Mouse (Mus musculus) myocyte (in vitro differentiated cells): ENCODE results near the gene Bbs2. TPM values are rescaled to one million over a fixed set of nuclear protein-coding genes. Genes with fewer than 3 reads are reported as not detected.
"Not testable (repeated sequence)": the region's sequence is repeated elsewhere in the genome, so short reads cannot be mapped to it uniquely, and the experiment has no call there.

ENCODE experiments used
- H3K27me3 ChIP-seq: one replicate; pipeline ENCODE4 v1.6.1; 2011; ENCODE audit not compliant: control insufficient read depth, insufficient read depth, insufficient read length
- H3K36me3 ChIP-seq: one replicate; pipeline ENCODE4 v1.6.1; 2011; ENCODE audit not compliant: control insufficient read depth, insufficient read depth
- H3K4me2 ChIP-seq: one replicate; pipeline ENCODE4 v1.6.1; 2011; ENCODE audit warnings: low read depth, control low read depth
- H3K4me3 ChIP-seq: one replicate; pipeline ENCODE4 v1.5.1; 2011; ENCODE audit warnings: mild to moderate bottlenecking, control low read depth, moderate library complexity
- H3K79me2 ChIP-seq: one replicate; pipeline ENCODE4 v1.6.1; 2011; ENCODE audit not compliant: control insufficient read depth, insufficient read depth
- H3ac ChIP-seq: one replicate; pipeline ENCODE4 v1.6.1; 2011; ENCODE audit not compliant: control insufficient read depth, insufficient read length
- CEBPB ChIP-seq: IDR thresholded peaks from 2 replicates; pipeline ENCODE4 v1.6.1; 2011; ENCODE audit warnings: mild to moderate bottlenecking, moderate library complexity; ENCODE audit not compliant: poor library complexity, insufficient read depth, severe bottlenecking
- E2F4 ChIP-seq: IDR thresholded peaks from one replicate; pipeline ENCODE4 v1.6.1; 2011; ENCODE audit warnings: mild to moderate bottlenecking, control low read depth, moderate library complexity; ENCODE audit not compliant: insufficient read depth
- MAX ChIP-seq: IDR thresholded peaks from one replicate; pipeline ENCODE4 v1.6.1; 2011; ENCODE audit warnings: low read depth, mild to moderate bottlenecking, control low read depth
- MYOD1 ChIP-seq, 3 experiments: IDR thresholded peaks; one replicate each; pipeline ENCODE4 v1.6.1; 2011; ENCODE audit warnings: control low read depth in 2 of 3, low read depth in 2 of 3, mild to moderate bottlenecking in 2 of 3, moderate library complexity in 1 of 3; ENCODE audit not compliant: insufficient read length in 2 of 3, control insufficient read depth in 1 of 3
- MYOG ChIP-seq, 3 experiments: IDR thresholded peaks; one replicate each; pipeline ENCODE4 v1.6.1; 2011; ENCODE audit warnings: control low read depth in 2 of 3, low read depth in 2 of 3, mild to moderate bottlenecking in 2 of 3; ENCODE audit not compliant: insufficient read length in 2 of 3, control insufficient read depth in 1 of 3, insufficient read depth in 1 of 3
- POLR2A ChIP-seq: IDR thresholded peaks from one replicate; pipeline ENCODE4 v1.6.1; 2011; ENCODE audit warnings: low read depth, mild to moderate bottlenecking, control low read depth, moderate library complexity; ENCODE audit not compliant: insufficient read length
- POLR2AphosphoS2 ChIP-seq: IDR thresholded peaks from one replicate; pipeline ENCODE4 v1.6.1; 2011; ENCODE audit warnings: low read depth, control low read depth; ENCODE audit not compliant: insufficient read length
- REST ChIP-seq: IDR thresholded peaks from one replicate; pipeline ENCODE4 v1.6.1; 2011; ENCODE audit warnings: mild to moderate bottlenecking, control low read depth, moderate library complexity; ENCODE audit not compliant: insufficient read depth, insufficient read length
- SRF ChIP-seq: IDR thresholded peaks from one replicate; pipeline ENCODE4 v1.6.1; 2011; ENCODE audit warnings: low read depth; ENCODE audit not compliant: control insufficient read depth, insufficient read length
- TCF12 ChIP-seq: IDR thresholded peaks from one replicate; pipeline ENCODE4 v1.6.1; 2011; ENCODE audit warnings: mild to moderate bottlenecking, control low read depth; ENCODE audit not compliant: poor library complexity, insufficient read depth, severe bottlenecking
- TCF3 ChIP-seq: IDR thresholded peaks from one replicate; pipeline ENCODE4 v1.6.1; 2011; ENCODE audit warnings: low read depth, control low read depth; ENCODE audit not compliant: insufficient read length
- USF1 ChIP-seq: IDR thresholded peaks from one replicate; pipeline ENCODE4 v1.6.1; 2011; ENCODE audit warnings: low read depth, mild to moderate bottlenecking, control low read depth, moderate library complexity
- polyA plus RNA-seq: library from polyadenylated mRNA; unstranded; fragments of >200 nt; fragmentation: generic; extraction: Trizol; gene quantifications from one replicate; pipeline ENCODE4 v1.2.1, GENCODE M21; 2012; ENCODE audit warnings: missing spikeins

The Bbs2 gene
- polyA plus RNA-seq, 1 experiment: 11.2 TPM

DNA sequence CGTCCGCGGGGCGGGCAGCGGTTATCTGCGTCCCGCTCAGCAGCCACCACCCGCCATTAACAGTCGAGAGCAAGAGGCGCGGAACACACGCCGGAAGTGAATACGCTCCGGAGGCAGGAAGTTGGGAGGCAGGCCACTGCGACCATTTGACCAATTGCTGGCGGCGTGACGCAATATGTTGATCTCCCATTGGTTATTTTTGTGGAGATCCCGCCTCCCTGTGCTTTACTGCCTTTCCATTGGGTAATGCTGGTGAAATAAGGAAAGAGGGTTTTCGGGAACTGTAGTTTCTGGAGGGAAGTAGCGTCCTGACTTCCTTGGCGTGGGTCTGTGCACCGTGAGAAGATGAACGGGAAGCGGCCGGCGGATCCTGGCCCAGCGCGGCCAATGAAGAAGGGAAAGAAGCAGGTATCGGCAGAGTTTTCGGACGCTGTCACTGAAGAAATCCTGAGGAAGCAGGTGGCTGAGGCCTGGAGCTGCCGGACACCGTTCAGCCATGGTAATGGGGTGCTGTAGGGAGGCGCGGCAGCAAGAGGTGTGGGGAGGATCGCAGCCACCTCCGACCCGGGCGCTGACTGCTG lies 61.7 kb downstream of the Bbs2 start, which contains the start of the genes Nudt21 and Ogfod1:
Gene Nudt21, minus strand, starts transcription at position 88 of the 581 bp plus-strand sequence.
Gene Ogfod1, plus strand, starts transcription at position 255 of the 581 bp plus-strand sequence.
- Histone ChIP-seq H3K4me2 (peak within 1 kb of the TSS; percentile 93), H3K4me3 (peak within 1 kb of the TSS; percentile 74), H3K79me2 (peaks cover 63% of the 10 kb centered on the region), H3ac (peak within 1 kb of the TSS; percentile 91), H3K36me3 (peaks cover 10% of the 10 kb centered on the region), H3K27me3 (no peaks in the 10 kb centered on the region)
- TF ChIP-seq MYOD1 (IDR thresholded peaks at IDR 0.05; ENCODE audit: control insufficient read depth in 1 of 3, insufficient read length in 2 of 3, low read depth in 2 of 3) (no peak), E2F4 (no peak), POLR2A (peak; percentile 69), MYOG (IDR thresholded peaks at IDR 0.05; ENCODE audit: control insufficient read depth in 1 of 3, insufficient read depth in 1 of 3, insufficient read length in 2 of 3, low read depth in 2 of 3) (no peak), CEBPB (peak; percentile 85; the same call in 1 of the 2 replicates), POLR2AphosphoS2 (no peak), SRF (no peak), REST (no peak), TCF12 (no peak), MAX (no peak), USF1 (no peak), TCF3 (no peak)

DNA sequence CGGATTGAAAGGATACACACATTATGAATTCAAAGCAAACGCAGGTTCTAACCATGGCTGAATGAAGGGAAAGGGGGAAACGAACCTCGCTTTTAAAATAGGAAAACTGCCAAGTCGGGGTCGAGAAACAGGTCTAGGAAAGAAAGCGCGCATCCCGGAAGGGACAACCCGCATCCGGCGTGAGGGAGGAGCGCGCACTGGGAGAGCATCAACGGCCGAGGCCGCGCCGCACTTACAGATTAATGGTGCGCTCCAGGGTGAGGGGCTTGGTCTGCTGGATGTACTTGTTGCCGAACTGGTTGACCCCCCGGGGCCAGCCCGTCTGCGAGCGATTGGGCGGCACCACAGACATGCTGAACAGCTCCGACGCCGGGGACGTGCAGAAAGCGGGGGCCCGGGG lies 62.2 kb downstream of the Bbs2 start:
- Histone ChIP-seq H3ac (peak overlapping the region; percentile 91), H3K4me2 (peak overlapping the region; percentile 93), H3K4me3 (peak overlapping the region; percentile 74), H3K79me2 (peaks cover 68% of the 10 kb centered on the region), H3K36me3 (peaks cover 12% of the 10 kb centered on the region)
- TF ChIP-seq POLR2AphosphoS2 (peak; percentile 42), POLR2A (peak; percentile 64)
- not testable (repeated sequence) for H3K27me3 ChIP-seq

DNA sequence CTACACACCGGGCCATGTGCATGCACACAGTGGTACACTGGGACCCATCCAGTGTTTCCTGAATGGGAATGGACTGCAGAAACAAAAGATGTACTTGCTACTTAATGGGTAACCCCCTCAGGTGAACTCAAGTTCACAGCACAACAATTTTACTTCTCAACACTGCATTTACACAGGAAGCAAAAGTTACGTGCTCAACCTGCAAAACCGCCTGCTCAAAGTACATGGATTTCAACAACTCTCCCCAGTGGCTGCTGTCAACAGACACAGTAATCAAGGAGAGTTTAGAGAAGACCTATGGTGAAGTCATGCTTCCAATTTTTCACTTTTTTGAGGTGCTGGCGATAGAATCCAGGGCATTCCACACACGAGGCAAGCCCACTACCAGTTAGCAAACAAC lies 63.5 kb downstream of the Bbs2 start:
- TF ChIP-seq SRF (no peak), POLR2A (no peak), E2F4 (no peak), TCF3 (no peak), MYOD1 (IDR thresholded peaks at IDR 0.05; ENCODE audit: control insufficient read depth in 1 of 3, insufficient read length in 2 of 3, low read depth in 2 of 3) (no peak)
- peaks cover 25% of the 10 kb centered on the region for H3K36me3 ChIP-seq
- peaks cover 77% of the 10 kb centered on the region for H3K79me2 ChIP-seq
- H3ac ChIP-seq: no peak overlapping the region
- peak overlapping the region; percentile 74 for H3K4me3 ChIP-seq
- H3K4me2 ChIP-seq: peak overlapping the region; percentile 93
- no peaks in the 10 kb centered on the region for H3K27me3 ChIP-seq

DNA sequence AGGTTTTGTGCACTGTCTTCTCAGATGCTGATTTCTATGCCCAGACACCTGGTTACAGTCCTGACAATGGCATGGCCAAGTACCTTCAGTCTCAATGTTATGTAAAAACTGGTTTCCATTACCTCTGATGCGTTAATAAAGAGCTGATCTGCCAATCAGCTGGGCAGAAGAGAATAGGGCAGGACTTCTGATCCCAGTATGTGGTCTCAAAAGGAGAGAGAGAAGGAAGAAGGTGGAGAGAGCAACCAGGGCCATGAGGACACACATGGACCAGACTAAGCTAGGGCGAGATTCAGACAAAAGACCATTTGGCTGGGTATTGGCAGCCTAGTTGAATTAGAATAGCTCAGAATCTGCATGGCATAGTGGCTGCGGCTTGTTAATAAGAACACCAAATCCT lies 65.1 kb downstream of the Bbs2 start:
- H3K4me3 ChIP-seq: no peak overlapping the region
- no peak overlapping the region for H3ac ChIP-seq
- peaks cover 31% of the 10 kb centered on the region for H3K36me3 ChIP-seq
- no peaks in the 10 kb centered on the region for H3K27me3 ChIP-seq
- no peak for TF ChIP-seq SRF
- no peak for TF ChIP-seq MYOG (IDR thresholded peaks at IDR 0.05; ENCODE audit: control insufficient read depth in 1 of 3, insufficient read depth in 1 of 3, insufficient read length in 2 of 3, low read depth in 2 of 3)
- TF ChIP-seq POLR2A: no peak
- TF ChIP-seq POLR2AphosphoS2: no peak
- TF ChIP-seq CEBPB: no peak
- no peak for TF ChIP-seq E2F4
- no peak for TF ChIP-seq REST
- TF ChIP-seq MYOD1 (IDR thresholded peaks at IDR 0.05; ENCODE audit: control insufficient read depth in 1 of 3, insufficient read length in 2 of 3, low read depth in 2 of 3): no peak
- no peak for TF ChIP-seq TCF3
- no peak for TF ChIP-seq USF1
- no peak for TF ChIP-seq TCF12
- TF ChIP-seq MAX: no peak
- no peak overlapping the region for H3K4me2 ChIP-seq
- H3K79me2 ChIP-seq: peaks cover 74% of the 10 kb centered on the region

DNA sequence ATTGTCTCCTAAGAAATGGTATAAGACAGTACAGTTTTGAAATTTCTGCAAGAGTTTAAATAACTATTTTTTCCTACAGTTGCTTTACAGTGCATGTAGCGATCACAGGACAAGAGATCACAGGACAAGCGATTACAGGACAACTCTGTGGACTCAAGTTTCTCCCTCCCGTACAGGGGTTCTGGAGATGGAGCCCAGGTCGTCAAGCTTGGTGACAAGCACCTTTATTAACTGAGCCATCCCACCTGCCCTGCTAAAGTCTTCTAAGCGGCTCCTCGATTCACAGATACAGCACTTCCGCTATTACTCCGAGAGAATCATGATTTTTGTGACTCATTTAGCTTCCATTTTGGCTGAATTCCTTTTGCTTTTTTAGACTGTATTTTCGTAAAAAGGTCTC lies 69.0 kb downstream of the Bbs2 start:
- H3K79me2 ChIP-seq: peaks cover 41% of the 10 kb centered on the region
- TF ChIP-seq TCF12 (no peak), USF1 (no peak), POLR2AphosphoS2 (no peak), MYOG (IDR thresholded peaks at IDR 0.05; ENCODE audit: control insufficient read depth in 1 of 3, insufficient read depth in 1 of 3, insufficient read length in 2 of 3, low read depth in 2 of 3) (no peak), SRF (no peak), MYOD1 (IDR thresholded peaks at IDR 0.05; ENCODE audit: control insufficient read depth in 1 of 3, insufficient read length in 2 of 3, low read depth in 2 of 3) (no peak), REST (no peak), POLR2A (no peak), TCF3 (no peak), CEBPB (no peak), E2F4 (no peak), MAX (no peak)
- no peak overlapping the region for H3K4me3 ChIP-seq
- H3K36me3 ChIP-seq: peaks cover 63% of the 10 kb centered on the region
- no peak overlapping the region for H3ac ChIP-seq
- H3K27me3 ChIP-seq: no peaks in the 10 kb centered on the region
- H3K4me2 ChIP-seq: no peak overlapping the region
